Mouse (Mus musculus): ENCODE data around the gene Wdr63.

Gene Wdr63

DNA sequence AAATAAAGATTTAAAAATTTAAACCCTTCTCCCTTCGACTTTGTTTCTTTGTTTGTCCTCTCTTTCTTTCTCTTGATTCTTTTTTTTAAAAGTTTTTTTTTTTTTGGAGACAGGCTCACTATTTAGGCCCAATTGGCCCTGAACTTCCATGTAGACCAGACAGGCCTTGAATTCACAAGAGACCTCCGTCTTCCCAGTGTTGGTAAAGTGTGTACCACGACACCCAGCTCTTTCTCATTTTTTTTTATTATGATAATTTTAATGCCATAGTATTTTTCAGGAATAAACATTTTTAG, 14.1 kb upstream of the Wdr63 start:
- no peak for DNase-seq (ENCODE audit: low read depth, low spot score)

GRCm38 (mm10) chr3:146121310-146122124, 13.6 kb upstream of the Wdr63 start:
- DNase-seq (ENCODE audit: low read depth, low spot score), result no peak

DNA sequence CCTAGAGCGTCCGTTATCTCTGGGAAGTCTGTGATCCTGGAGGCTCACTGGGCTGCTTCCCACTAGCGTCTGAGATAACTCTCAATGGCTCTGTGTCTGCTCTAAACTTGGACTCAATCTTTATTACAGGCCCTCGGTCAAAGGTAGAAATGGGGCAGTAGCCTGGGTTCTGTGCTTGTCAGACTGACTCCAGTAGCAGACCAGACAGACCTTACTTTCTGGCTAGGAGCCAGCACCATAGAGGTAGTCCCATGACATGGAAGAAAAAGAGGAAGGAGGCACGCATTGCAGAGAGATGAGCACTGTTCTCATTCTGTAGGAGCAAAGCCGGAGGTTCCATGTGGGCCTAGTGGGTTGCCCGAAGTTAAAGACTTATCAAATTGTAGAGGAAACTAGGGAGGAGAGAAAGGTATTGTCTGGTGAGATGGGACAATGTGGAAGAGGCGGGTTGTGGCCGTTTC, 10.1 kb upstream of the Wdr63 start:
- no peak for DNase-seq (ENCODE audit: low read depth, low spot score)

DNA sequence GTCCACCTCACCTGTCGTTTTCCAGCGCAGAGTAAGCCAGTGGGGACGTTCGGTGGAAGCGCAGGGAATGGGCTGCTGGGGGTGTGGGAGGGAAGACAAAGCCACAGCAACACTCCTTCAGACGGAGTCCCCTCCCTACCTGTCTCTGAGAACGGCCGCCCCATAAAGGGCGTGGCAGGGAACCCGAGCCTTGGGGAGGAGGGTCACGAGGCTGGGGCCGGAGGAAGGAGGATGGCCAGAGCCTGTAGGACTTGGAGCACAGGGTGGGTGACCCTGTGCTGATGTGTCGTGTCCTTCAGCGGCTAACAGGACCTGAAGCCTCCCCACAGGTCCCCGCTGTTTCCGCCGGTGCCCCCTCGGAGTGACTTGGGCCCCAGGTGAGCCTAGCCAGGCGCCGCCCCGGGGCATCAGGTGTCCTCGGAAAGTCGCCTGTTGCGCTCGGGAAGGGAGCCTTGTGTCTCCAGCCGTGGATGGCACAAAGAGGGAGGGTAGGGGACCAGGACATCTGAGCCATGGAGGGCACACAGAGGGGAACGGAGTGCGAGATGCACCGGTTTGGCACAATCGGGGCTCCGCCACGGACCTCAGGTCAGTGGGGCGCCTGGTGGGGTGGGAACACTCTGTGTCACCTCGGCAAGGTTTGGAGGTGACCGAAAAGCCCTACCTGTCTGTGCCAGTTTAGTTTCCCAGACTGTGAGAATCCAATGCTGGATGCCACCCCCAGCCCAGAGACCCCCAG, 9.5 kb upstream of the Wdr63 start, which contains the start of gene Mcoln3:
Gene Mcoln3 (plus strand): TSS at position 193 of the 739 bp plus-strand sequence.
- DNase-seq (ENCODE audit: low read depth, low spot score), result no peak

DNA sequence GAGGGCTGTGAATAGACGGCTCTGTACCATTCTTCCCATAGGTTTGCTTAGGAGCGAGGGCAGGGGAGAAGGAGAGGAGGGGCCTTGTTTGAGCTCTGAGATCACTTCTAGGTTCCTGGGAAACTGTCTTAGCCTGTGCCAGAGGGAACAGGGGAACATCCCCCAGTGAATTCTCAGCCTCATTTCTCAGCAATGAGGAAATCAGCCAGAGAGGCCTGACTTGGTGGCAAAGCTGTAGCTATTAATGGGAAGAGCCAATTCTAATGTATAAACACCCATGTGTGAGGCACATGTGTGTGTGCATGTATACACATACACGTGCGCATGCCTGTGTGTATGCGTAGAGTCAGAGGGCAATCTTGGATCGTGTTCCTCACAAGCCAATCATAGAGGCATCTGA, 3.0 kb upstream of the Wdr63 start:
- peak; percentile 60 for DNase-seq (ENCODE audit: low read depth, low spot score)

DNA sequence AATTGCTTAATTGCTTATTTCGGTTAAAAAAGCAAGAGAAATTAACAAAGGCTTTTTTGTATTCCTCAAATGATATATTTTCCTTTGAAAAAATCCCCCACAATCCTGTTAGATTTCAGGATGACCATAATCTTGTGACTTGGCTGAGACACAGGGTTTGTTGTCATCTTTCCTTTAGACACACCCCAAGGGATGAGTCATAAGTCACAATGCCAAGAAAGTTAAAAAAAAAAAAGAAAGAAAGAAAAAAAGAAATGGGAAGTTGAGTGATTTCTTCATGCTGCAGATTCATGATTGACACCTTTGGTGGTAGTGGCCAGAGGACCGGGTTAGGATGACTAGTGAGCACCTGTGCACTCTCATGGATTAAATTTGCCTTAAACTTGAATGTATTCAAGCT, 2.4 kb upstream of the Wdr63 start:
- peak; percentile 66 for DNase-seq (ENCODE audit: low read depth, low spot score)

DNA sequence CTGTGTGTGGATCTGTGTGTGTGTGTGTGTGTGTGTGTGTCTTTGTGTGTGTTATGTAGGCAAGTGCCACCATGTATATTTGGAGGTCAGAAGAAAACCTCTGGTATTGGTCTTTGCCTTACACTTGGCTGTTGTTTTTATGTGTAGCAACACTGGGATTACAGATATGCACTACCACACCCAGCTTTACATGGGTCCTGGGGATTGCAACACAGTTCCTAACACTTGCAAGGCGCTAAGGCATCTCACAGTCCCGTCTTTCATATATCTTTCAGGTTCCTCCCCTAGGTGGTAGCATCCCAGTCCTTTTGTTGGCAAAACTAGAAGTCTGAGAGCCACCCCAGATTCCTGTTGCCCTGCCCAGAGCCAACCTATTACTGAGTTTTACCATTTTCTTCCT, 1.0 kb upstream of the Wdr63 start:
- DNase-seq (ENCODE audit: low read depth, low spot score), result no peak

DNA sequence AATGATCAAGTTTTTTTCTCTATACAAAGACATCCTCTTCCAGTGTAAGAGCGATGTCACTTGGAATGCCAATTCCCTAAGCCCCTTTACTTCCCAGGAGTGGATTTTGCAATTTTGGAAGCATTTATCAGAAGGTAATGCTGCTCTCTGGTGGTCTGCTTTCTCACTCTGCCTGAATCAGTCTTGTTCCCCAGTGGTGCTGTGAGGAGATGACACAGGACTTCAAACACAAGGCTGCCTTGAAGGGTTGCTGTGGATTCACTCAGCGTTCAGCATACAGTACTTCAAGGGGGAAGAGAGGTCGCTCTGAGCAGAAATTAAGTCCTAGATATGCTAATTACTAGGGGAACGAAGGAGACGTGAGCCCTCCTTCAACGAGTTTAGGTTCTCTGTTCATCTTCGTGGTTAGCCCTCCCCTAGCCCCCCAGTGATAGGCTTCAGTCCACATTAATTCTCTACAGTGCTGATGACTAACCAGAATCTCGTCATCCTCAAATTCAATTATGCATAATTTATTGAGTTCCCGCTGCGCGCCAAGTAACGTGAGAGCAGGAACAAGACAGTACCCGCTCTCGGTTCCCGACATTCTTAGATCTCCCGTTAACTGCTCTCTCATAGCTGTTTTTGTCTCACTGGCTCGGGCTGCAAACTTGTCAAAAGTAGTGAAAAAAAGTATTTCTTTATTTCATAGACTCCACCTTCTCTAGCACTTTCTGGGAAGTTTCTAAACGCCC, 647 bp downstream of the Wdr63 start:
- DNase-seq (ENCODE audit: low read depth, low spot score), result no peak

GRCm38 (mm10) chr3:146102049-146102448, 5.9 kb downstream of the Wdr63 start:
- no peak for DNase-seq (ENCODE audit: low read depth, low spot score)

DNA sequence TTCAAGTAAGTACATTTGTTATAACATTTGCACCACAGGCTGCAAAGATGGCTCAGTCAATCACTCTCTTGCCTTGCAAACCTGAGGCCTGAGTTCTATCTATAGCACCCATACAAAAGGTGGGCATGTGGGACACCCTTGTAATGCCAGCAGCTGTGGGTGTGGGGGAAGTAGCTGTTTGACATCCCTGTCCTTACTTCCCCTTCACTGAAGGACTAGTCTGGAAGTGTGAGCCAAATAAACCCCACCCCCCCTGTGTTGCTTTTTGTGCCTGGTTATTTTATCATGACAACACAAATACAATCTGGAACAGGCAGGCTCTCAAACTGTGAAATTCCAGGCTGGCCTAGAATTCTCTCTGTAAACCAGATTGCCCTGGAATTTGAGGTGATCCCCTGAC, 8.0 kb downstream of the Wdr63 start:
- no peak for DNase-seq (ENCODE audit: low read depth, low spot score)

DNA sequence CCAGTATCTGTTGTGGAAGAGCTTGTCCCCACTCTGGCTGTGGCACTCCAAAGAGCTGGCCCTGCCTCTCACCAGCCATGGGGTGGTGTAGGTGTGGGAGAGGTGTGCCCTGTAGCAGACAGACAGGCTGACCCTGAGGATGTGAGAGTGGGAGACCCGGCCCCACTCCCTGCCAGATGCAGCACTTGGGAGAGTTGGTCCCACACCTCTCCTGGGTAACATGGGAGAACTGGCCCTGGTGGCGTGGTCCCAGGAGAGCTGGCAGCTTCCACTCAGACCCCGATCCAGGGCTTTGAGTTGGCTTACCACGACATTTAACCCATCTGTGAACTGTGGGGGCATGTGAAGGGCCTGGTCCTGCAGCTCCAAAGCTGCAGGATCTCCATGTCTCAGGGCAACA, 10.1 kb downstream of the Wdr63 start:
- DNase-seq (ENCODE audit: low read depth, low spot score), result no peak

DNA sequence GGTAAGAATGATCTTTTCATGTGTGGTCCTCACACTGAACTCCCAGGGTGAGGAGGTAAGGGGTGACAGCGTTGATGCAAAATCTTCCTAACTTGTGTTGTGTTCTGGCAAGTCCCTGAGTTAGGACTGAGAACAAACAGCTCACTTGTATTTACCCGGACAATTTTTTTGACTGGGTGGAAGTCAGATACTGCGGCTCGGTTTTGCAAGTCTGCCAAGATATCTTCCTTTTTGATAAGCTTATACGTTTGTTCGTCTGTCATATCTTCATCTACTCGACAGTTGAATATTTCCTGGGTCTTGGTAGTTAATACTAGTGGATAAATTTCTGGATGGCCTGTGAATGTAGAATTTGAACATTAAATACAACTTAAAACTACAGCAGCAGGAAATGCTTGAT, 10.9 kb downstream of the Wdr63 start:
- no peak for DNase-seq (ENCODE audit: low read depth, low spot score)

- no peak for DNase-seq (ENCODE audit: low read depth, low spot score)
Measured at GRCm38 (mm10) chr3:146095066-146095465, 12.9 kb downstream of the Wdr63 start.

DNA sequence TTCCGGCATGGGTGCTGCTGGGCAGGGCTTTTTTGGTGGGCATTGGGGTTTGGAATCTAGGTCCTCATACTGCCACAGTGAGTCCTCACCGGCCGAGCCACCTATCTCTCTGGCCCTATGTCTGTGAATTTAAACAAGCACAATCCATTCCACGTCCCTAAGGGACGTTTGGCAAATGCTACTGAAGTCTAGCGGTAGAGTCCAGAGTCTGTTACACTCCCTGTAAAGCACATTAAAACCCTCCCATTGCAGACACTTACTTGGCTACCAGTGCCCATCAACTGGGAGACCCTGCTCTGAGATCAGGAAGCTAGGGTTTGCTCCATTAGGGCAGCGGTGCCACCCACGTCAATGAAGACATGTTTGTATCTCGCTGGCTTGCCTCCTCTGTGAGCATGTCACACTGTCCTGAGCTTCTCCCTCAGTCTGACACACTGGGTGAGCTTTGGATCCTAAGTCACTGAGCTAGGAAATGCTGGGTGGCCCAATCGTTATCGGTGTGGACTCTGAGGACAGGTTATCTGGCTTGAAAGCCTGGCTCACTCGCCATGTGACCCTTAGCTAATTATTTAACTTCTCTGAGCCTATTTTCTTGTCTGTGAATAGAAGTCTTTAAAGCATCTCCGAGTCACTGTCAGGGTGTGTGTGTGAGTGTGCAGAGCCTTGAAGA, 16.8 kb downstream of the Wdr63 start:
- no peak for DNase-seq (ENCODE audit: low read depth, low spot score)

- DNase-seq (ENCODE audit: low read depth, low spot score), result no peak
Measured at GRCm38 (mm10) chr3:146080241-146080640, 27.7 kb downstream of the Wdr63 start.

DNA sequence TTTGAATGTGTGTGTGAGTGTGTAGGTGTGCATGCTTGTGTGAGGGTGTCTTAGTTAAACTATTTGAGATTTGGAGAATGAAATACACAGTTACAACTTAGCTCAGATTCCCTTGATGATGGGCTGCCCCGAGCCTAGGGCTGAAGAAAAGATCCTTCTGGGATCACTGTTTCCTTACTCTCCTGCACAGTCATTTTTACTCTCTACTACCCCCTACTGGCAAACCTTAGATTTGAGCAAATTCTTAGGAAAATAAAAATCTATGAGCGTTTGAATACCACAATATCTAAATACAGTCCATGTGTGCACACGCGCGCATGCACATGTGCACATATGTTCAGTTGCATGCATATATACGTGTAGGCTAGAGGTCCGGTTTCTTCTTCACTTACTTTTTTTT, 35.1 kb downstream of the Wdr63 start:
- no peak for DNase-seq (ENCODE audit: low read depth, low spot score)

DNA sequence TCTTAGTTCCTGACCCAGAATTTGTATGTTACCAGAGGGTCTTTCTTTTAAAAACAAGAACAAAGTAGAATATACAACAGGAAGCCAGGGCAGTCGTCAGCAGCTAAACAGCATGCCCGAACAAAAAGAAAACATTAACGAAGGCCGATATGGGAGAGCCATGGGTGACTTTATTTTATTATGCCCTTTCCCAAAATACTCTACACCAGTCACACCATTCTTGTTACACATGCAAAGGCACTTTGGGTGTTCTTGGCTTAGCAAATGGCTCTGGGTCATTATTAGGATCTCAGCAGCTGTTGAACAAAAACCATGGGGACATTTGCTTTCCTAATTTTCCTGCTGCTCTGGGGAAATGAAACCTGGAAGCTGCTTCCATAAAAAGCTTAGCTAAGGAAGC, 38.7 kb downstream of the Wdr63 start:
- DNase-seq (ENCODE audit: low read depth, low spot score), result no peak

- no peak for DNase-seq (ENCODE audit: low read depth, low spot score)
Measured at GRCm38 (mm10) chr3:146063146-146063545, 44.8 kb downstream of the Wdr63 start.

GRCm38 (mm10) chr3:146059356-146059926, 48.5 kb downstream of the Wdr63 start:
- DNase-seq (ENCODE audit: low read depth, low spot score), result no peak

DNA sequence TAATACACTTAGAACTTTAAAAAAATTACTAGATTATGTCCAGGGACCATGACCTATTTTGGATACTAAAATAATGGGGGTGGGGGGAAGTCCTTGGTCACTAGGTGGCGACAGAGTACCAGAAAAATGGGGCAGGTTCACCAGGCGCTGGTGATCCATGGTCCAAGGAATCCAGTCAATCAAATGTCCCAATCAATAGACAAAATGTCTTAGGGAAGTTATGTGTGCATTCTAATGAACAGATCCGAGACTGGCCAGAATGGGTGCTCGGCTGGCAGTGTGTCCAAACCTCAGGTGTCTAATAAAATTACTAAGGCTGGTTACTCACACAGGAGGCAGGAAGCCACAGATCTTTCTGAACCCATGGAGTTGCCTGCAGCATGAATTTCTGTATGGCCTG, 49.7 kb downstream of the Wdr63 start:
- DNase-seq (ENCODE audit: low read depth, low spot score), result peak; percentile 11

- no peak for DNase-seq (ENCODE audit: low read depth, low spot score)
Measured at GRCm38 (mm10) chr3:146057131-146057530, 50.8 kb downstream of the Wdr63 start.

- no peak for DNase-seq (ENCODE audit: low read depth, low spot score)
Measured at GRCm38 (mm10) chr3:146053873-146054272, 54.1 kb downstream of the Wdr63 start.
